Mouse (Mus musculus) myocyte (in vitro differentiated cells): ENCODE results near the gene Ofd1. TPM values are rescaled to one million over a fixed set of nuclear protein-coding genes. Genes with fewer than 3 reads are reported as not detected.
A peak's percentile ranks its signal among the peaks of the same experiment; 100 is the strongest.

Source experiments
- H3K27me3 ChIP-seq: one replicate; pipeline ENCODE4 v1.6.1; 2011; ENCODE audit not compliant: control insufficient read depth, insufficient read depth, insufficient read length
- H3K36me3 ChIP-seq: one replicate; pipeline ENCODE4 v1.6.1; 2011; ENCODE audit not compliant: control insufficient read depth, insufficient read depth
- H3K4me2 ChIP-seq: one replicate; pipeline ENCODE4 v1.6.1; 2011; ENCODE audit warnings: low read depth, control low read depth
- H3K4me3 ChIP-seq: one replicate; pipeline ENCODE4 v1.5.1; 2011; ENCODE audit warnings: mild to moderate bottlenecking, control low read depth, moderate library complexity
- H3K79me2 ChIP-seq: one replicate; pipeline ENCODE4 v1.6.1; 2011; ENCODE audit not compliant: control insufficient read depth, insufficient read depth
- H3ac ChIP-seq: one replicate; pipeline ENCODE4 v1.6.1; 2011; ENCODE audit not compliant: control insufficient read depth, insufficient read length
- CEBPB ChIP-seq: IDR thresholded peaks from 2 replicates; pipeline ENCODE4 v1.6.1; 2011; ENCODE audit warnings: mild to moderate bottlenecking, moderate library complexity; ENCODE audit not compliant: poor library complexity, insufficient read depth, severe bottlenecking
- E2F4 ChIP-seq: IDR thresholded peaks from one replicate; pipeline ENCODE4 v1.6.1; 2011; ENCODE audit warnings: mild to moderate bottlenecking, control low read depth, moderate library complexity; ENCODE audit not compliant: insufficient read depth
- MAX ChIP-seq: IDR thresholded peaks from one replicate; pipeline ENCODE4 v1.6.1; 2011; ENCODE audit warnings: low read depth, mild to moderate bottlenecking, control low read depth
- MYOD1 ChIP-seq, 3 experiments: IDR thresholded peaks; one replicate each; pipeline ENCODE4 v1.6.1; 2011; ENCODE audit warnings: control low read depth in 2 of 3, low read depth in 2 of 3, mild to moderate bottlenecking in 2 of 3, moderate library complexity in 1 of 3; ENCODE audit not compliant: insufficient read length in 2 of 3, control insufficient read depth in 1 of 3
- MYOG ChIP-seq, 3 experiments: IDR thresholded peaks; one replicate each; pipeline ENCODE4 v1.6.1; 2011; ENCODE audit warnings: control low read depth in 2 of 3, low read depth in 2 of 3, mild to moderate bottlenecking in 2 of 3; ENCODE audit not compliant: insufficient read length in 2 of 3, control insufficient read depth in 1 of 3, insufficient read depth in 1 of 3
- POLR2A ChIP-seq: IDR thresholded peaks from one replicate; pipeline ENCODE4 v1.6.1; 2011; ENCODE audit warnings: low read depth, mild to moderate bottlenecking, control low read depth, moderate library complexity; ENCODE audit not compliant: insufficient read length
- POLR2AphosphoS2 ChIP-seq: IDR thresholded peaks from one replicate; pipeline ENCODE4 v1.6.1; 2011; ENCODE audit warnings: low read depth, control low read depth; ENCODE audit not compliant: insufficient read length
- REST ChIP-seq: IDR thresholded peaks from one replicate; pipeline ENCODE4 v1.6.1; 2011; ENCODE audit warnings: mild to moderate bottlenecking, control low read depth, moderate library complexity; ENCODE audit not compliant: insufficient read depth, insufficient read length
- SRF ChIP-seq: IDR thresholded peaks from one replicate; pipeline ENCODE4 v1.6.1; 2011; ENCODE audit warnings: low read depth; ENCODE audit not compliant: control insufficient read depth, insufficient read length
- TCF12 ChIP-seq: IDR thresholded peaks from one replicate; pipeline ENCODE4 v1.6.1; 2011; ENCODE audit warnings: mild to moderate bottlenecking, control low read depth; ENCODE audit not compliant: poor library complexity, insufficient read depth, severe bottlenecking
- TCF3 ChIP-seq: IDR thresholded peaks from one replicate; pipeline ENCODE4 v1.6.1; 2011; ENCODE audit warnings: low read depth, control low read depth; ENCODE audit not compliant: insufficient read length
- USF1 ChIP-seq: IDR thresholded peaks from one replicate; pipeline ENCODE4 v1.6.1; 2011; ENCODE audit warnings: low read depth, mild to moderate bottlenecking, control low read depth, moderate library complexity
- polyA plus RNA-seq: library from polyadenylated mRNA; unstranded; fragments of >200 nt; fragmentation: generic; extraction: Trizol; gene quantifications from one replicate; pipeline ENCODE4 v1.2.1, GENCODE M21; 2012; ENCODE audit warnings: missing spikeins

Ofd1 gene
- polyA plus RNA-seq, result 1.6 TPM

DNA sequence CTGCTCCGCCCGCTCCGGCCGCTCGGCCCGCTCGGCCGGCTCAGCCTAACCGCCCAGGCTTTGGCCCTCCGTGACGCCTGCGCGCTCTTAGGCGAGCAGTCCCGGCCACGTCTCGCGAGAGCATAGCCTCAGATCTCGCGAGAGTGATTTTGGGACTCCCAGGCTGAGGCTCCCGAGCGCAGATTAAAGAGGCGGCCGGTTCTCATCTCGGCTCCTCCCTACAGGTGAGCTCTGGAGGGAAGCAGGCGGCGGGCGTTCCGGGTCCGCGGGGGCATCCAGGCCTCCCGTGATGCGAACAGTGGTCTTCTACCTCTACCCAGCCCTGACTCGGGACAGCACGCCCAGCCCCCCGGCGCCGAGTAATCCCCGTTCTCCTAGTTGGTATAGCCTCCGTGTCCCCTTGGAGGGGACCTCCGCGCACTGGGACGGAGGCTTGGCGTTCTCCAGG lies at the start of gene Ofd1:
TSS of gene Ofd1 (minus strand) at position 89 of the 448 bp plus-strand sequence.
- Histone ChIP-seq H3K36me3 (no peaks in the 10 kb centered on the region), H3K4me2 (peak within 1 kb of the TSS; percentile 74), H3K27me3 (no peaks in the 10 kb centered on the region), H3ac (peak within 1 kb of the TSS; percentile 35), H3K79me2 (peaks cover 14% of the 10 kb centered on the region), H3K4me3 (peak within 1 kb of the TSS; percentile 46)
- TF ChIP-seq POLR2AphosphoS2 (peak; percentile 64), TCF3 (no peak), POLR2A (peak; percentile 88)

- peaks cover 46% of the 10 kb centered on the region for H3K79me2 ChIP-seq
- no peaks in the 10 kb centered on the region for H3K27me3 ChIP-seq
- no peaks in the 10 kb centered on the region for H3K36me3 ChIP-seq
- H3ac ChIP-seq, result peak within 1 kb of the TSS; percentile 12
- TF ChIP-seq REST (no peak), SRF (no peak), TCF12 (no peak), CEBPB (no peak), POLR2A (peak; percentile 50), MYOD1 (IDR thresholded peaks at IDR 0.05; ENCODE audit: control insufficient read depth in 1 of 3, insufficient read length in 2 of 3, low read depth in 2 of 3) (no peak), POLR2AphosphoS2 (peak; percentile 42), MAX (no peak), USF1 (no peak), TCF3 (no peak), E2F4 (no peak), MYOG (IDR thresholded peaks at IDR 0.05; ENCODE audit: control insufficient read depth in 1 of 3, insufficient read depth in 1 of 3, insufficient read length in 2 of 3, low read depth in 2 of 3) (no peak)
- peak within 1 kb of the TSS; percentile 69 for H3K4me3 ChIP-seq
- H3K4me2 ChIP-seq, result peak within 1 kb of the TSS; percentile 66
Measured at GRCm38 (mm10) chrX:166479365-166479983, 39.0 kb upstream of the Ofd1 start, which contains the start of gene Rab9. Gene Rab9, minus strand, starts transcription at chrX:166479867.

DNA sequence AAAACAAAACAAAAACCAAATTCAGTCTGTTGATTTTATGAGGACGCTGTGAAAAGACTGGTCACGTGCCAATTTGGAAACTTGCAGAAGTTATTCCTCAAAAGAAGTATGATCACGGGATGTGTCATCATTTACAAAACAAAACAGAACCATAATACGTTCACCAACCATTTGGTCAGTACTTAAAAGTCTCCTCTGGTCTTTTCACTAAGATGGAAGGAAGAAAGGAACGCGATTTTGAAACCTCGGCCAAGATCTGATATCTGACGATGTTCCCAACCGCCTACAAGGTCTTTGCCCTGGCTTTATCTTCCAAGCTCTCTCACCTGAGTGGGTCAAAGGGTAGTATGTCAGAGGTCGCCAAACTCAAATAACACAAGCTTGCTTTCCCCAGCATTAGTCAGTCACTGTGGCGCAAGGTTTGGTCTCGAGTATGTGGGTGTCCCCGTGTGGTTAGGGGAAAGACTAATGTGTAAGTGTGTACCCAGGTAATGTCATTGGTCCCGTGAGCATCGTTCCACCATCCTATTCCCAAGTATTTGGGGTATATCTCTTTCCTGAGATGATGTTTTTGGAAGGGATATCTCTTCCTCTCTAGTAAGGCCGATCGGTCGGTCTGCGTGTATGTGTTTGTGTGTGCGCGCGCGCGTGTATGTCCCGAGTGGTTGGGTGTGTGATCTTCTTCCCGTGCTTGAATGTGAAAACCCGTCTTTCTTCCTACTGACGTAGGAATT lies 38.3 kb upstream of the Ofd1 start:
- peak overlapping the region; percentile 12 for H3ac ChIP-seq
- H3K27me3 ChIP-seq, result no peaks in the 10 kb centered on the region
- peak; percentile 80 for TF ChIP-seq USF1
- TF ChIP-seq TCF12, result no peak
- H3K36me3 ChIP-seq, result no peaks in the 10 kb centered on the region
- H3K79me2 ChIP-seq, result peaks cover 53% of the 10 kb centered on the region
- H3K4me3 ChIP-seq, result peak overlapping the region; percentile 69
- peak overlapping the region; percentile 66 for H3K4me2 ChIP-seq

GRCm38 (mm10) chrX:166477393-166477792 lies 36.9 kb upstream of the Ofd1 start:
- Histone ChIP-seq H3K4me3 (no peak overlapping the region), H3K36me3 (no peaks in the 10 kb centered on the region), H3ac (no peak overlapping the region), H3K27me3 (no peaks in the 10 kb centered on the region), H3K79me2 (peaks cover 66% of the 10 kb centered on the region), H3K4me2 (peak overlapping the region; percentile 66)
- TF ChIP-seq SRF, result no peak
- TF ChIP-seq CEBPB, result no peak
- TF ChIP-seq USF1, result no peak
- TF ChIP-seq MYOD1 (IDR thresholded peaks at IDR 0.05; ENCODE audit: control insufficient read depth in 1 of 3, insufficient read length in 2 of 3, low read depth in 2 of 3), result no peak
- TF ChIP-seq E2F4, result no peak
- TF ChIP-seq MAX, result no peak
- TF ChIP-seq TCF3, result no peak
- no peak for TF ChIP-seq POLR2AphosphoS2
- TF ChIP-seq TCF12, result no peak
- no peak for TF ChIP-seq POLR2A
- TF ChIP-seq MYOG (IDR thresholded peaks at IDR 0.05; ENCODE audit: control insufficient read depth in 1 of 3, insufficient read depth in 1 of 3, insufficient read length in 2 of 3, low read depth in 2 of 3), result no peak
- no peak for TF ChIP-seq REST

DNA sequence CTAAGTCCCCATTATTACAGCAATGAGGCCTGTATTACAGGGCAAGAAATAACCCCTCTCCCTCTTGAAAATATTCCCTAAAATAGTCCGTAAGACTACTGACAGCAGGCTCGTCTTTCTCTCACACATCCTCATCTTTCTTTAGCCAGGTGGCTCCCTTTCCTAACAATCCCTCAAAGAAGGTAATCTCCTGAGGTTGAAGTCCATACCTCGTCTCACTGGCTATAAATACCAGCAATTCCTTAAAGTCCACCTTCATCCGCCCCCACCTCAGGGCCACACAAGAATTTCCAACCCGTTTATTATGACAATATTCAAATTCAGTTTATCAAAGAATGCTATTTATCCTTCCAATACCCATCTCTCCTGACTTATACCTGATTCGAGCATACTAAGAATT lies 32.1 kb upstream of the Ofd1 start:
- TF ChIP-seq USF1 (no peak), MYOD1 (IDR thresholded peaks at IDR 0.05; ENCODE audit: control insufficient read depth in 1 of 3, insufficient read length in 2 of 3, low read depth in 2 of 3) (no peak), MAX (no peak), TCF12 (no peak), MYOG (IDR thresholded peaks at IDR 0.05; ENCODE audit: control insufficient read depth in 1 of 3, insufficient read depth in 1 of 3, insufficient read length in 2 of 3, low read depth in 2 of 3) (no peak), REST (no peak), CEBPB (no peak), TCF3 (no peak), POLR2AphosphoS2 (no peak), SRF (no peak), POLR2A (no peak), E2F4 (no peak)

More for the DNA sequence above, 32.1 kb upstream of the Ofd1 start:
- Histone ChIP-seq H3K4me3 (no peak overlapping the region), H3ac (no peak overlapping the region), H3K79me2 (peaks cover 97% of the 10 kb centered on the region), H3K36me3 (no peaks in the 10 kb centered on the region), H3K27me3 (no peaks in the 10 kb centered on the region), H3K4me2 (no peak overlapping the region)
